Mouse (Mus musculus) hindbrain, embryonic 13.5 days (tissue): ENCODE measurements around the gene Gpld1. TPM values are rescaled to one million over a fixed set of nuclear protein-coding genes. Genes with fewer than 3 reads are reported as not detected.

Source experiments
- ATAC-seq: fragments of 200-750 bp; cut with Nextera tagmentation; 2 replicates; pipeline ENCODE4 v1.8.0; 2017; ENCODE audit warnings: moderate TSS enrichment; ENCODE audit not compliant: low FRiP score
- H3K27ac ChIP-seq: fragments of 300-500 bp; sonication (generic); 2 replicates; pipeline ENCODE4 v1.5.1; 2015; ENCODE audit warnings: inconsistent platforms, mild to moderate bottlenecking, moderate library complexity
- H3K27me3 ChIP-seq: fragments of 300-500 bp; sonication (generic); 2 replicates; pipeline ENCODE4 v1.6.1; 2015; ENCODE audit warnings: mild to moderate bottlenecking, inconsistent platforms
- H3K36me3 ChIP-seq: fragments of 300-500 bp; sonication (generic); 2 replicates; pipeline ENCODE4 v1.6.1; 2015; ENCODE audit warnings: mild to moderate bottlenecking, inconsistent platforms
- H3K4me1 ChIP-seq: fragments of 300-500 bp; sonication (generic); replicated peaks from 2 replicates; pipeline ENCODE4 v1.6.1; 2015; ENCODE audit warnings: inconsistent platforms
- H3K4me2 ChIP-seq: fragments of 300-500 bp; sonication (generic); 2 replicates; pipeline ENCODE4 v1.6.1; 2015; ENCODE audit warnings: inconsistent platforms, mild to moderate bottlenecking, moderate library complexity
- H3K4me3 ChIP-seq: fragments of 300-500 bp; sonication (generic); 2 replicates; pipeline ENCODE4 v1.5.1; 2015; ENCODE audit warnings: mild to moderate bottlenecking, inconsistent platforms
- H3K9ac ChIP-seq: fragments of 300-500 bp; sonication (generic); 2 replicates; pipeline ENCODE4 v1.6.1; 2015; ENCODE audit warnings: mild to moderate bottlenecking, inconsistent platforms
- H3K9me3 ChIP-seq: fragments of 300-500 bp; sonication (generic); 2 replicates; pipeline ENCODE4 v1.6.1; 2016; ENCODE audit warnings: inconsistent platforms
- WGBS: fragments of 180-500 bp; shearing (Covaris S2); methylation state at CpG from one replicate; pipeline ENCODE4 v1.1.7; 2015; 5-methylcytosine and 5-hydroxymethylcytosine counted together
- polyA plus RNA-seq: library from polyadenylated mRNA; unstranded; fragments of >200 nt; fragmentation: Nextera tagmentation; extraction: Ambion mirVana; gene quantifications from 2 replicates; pipeline ENCODE4 v1.2.1, GENCODE M21; 2015

The Gpld1 gene
- polyA plus RNA-seq, 1 experiment from 2014 or later, result 1.3 TPM

- no peaks in the 10 kb centered on the region for H3K36me3 ChIP-seq
- no peak overlapping the region for H3K4me3 ChIP-seq
- H3K9me3 ChIP-seq, result no peaks in the 10 kb centered on the region
- no peaks in the 10 kb centered on the region for H3K4me1 ChIP-seq
- H3K27ac ChIP-seq, result no peak overlapping the region
- ATAC-seq, result no peak
- H3K27me3 ChIP-seq, result no peaks in the 10 kb centered on the region
- WGBS, result 83% methylated on average over 2 of the region's 2 CpGs
- no peak overlapping the region for H3K9ac ChIP-seq
- H3K4me2 ChIP-seq, result no peak overlapping the region
Observed at GRCm38 (mm10) chr13:25039488-25039887, 96.5 kb downstream of the Gpld1 start.

Other genes with a start within 250 kb of the Gpld1 start
- not detected in 2 replicates for gene Armh2, start 201.9 kb upstream of the Gpld1 start, polyA plus RNA-seq
- 28.0 and 28.1 TPM in 2 replicates for gene Gmnn, start 181.2 kb upstream of the Gpld1 start, polyA plus RNA-seq
- 22.6 and 23.4 TPM in 2 replicates for gene BC005537, start 141.5 kb upstream of the Gpld1 start, polyA plus RNA-seq
- 47.1 and 48.5 TPM in 2 replicates for gene Acot13, start 111.6 kb upstream of the Gpld1 start, polyA plus RNA-seq
- gene Tdp2, start 111.5 kb upstream of the Gpld1 start, polyA plus RNA-seq, result 40.6 and 41.2 TPM in 2 replicates
- 2.9 and 4.0 TPM in 2 replicates for gene D130043K22Rik, start 98.0 kb upstream of the Gpld1 start, polyA plus RNA-seq
- gene Aldh5a1, start 5.5 kb upstream of the Gpld1 start, polyA plus RNA-seq, result 8.7 and 9.8 TPM in 2 replicates
- gene Mrs2, start 77.2 kb downstream of the Gpld1 start, polyA plus RNA-seq, result 18.1 and 19.8 TPM in 2 replicates
- 2.9 and 5.0 TPM in 2 replicates for gene Dcdc2a, start 112.9 kb downstream of the Gpld1 start, polyA plus RNA-seq